Mouse (Mus musculus): ENCODE data around the gene Palm. TPM values are rescaled to one million over a fixed set of nuclear protein-coding genes. Genes with fewer than 3 reads are reported as not detected.

Gene Palm
- polyA plus RNA-seq, 1 experiment from 2014 or later, result 84.8 TPM

DNA sequence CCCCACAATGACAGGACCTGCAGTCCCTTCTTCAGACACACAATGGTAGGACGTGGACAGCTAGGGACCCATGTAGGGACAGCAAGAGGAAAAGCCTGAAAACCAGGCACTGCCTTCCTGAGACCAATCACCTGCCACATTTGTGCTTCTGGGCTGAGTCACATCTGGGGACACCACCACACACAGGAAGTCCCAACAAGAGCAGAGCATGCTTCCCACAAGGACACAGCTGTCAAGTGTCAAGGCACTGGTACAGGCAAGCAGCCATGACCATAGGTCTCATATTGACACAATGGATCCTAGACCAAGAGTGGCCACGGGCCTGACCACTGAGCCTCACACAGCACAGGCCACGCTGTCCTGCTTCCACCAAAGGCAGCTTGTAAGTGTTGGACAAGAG lies 30.5 kb upstream of the Palm start:
- ATAC-seq (ENCODE audit: insufficient number of reproducible peaks, low FRiP score, low TSS enrichment, low read depth), result no peak
- H3K9ac ChIP-seq, result no peak overlapping the region
- peaks cover 34% of the 10 kb centered on the region for H3K4me1 ChIP-seq
- 84% methylated on average over 3 of the region's 3 CpGs for WGBS
- H3K36me3 ChIP-seq, result peaks cover 45% of the 10 kb centered on the region
- H3K4me2 ChIP-seq, result no peak overlapping the region
- H3K27ac ChIP-seq, result no peak overlapping the region
- no peak overlapping the region for H3K4me3 ChIP-seq
- H3K27me3 ChIP-seq, result no peaks in the 10 kb centered on the region
- no peaks in the 10 kb centered on the region for H3K9me3 ChIP-seq

DNA sequence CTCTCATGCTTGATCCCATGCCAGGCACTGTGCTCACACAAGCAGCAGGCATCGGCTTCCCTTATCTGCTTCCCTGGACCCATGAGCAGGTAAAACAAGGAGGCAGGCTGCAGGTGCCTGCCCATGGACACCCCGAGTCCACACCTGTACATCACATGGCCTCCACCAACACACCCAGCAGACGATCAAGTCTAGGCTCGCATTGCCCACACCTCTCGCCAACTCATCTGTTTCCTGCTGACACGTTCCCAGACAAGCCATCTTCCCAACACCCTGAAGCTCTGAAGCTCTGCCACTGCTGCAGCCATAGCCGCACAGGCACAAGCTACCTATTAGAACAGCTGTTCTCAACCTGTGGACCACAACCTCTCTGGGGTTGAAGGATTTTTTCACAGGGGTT lies 29.1 kb upstream of the Palm start:
- no peaks in the 10 kb centered on the region for H3K27me3 ChIP-seq
- H3K4me1 ChIP-seq, result peaks cover 42% of the 10 kb centered on the region
- H3K9ac ChIP-seq, result no peak overlapping the region
- peaks cover 32% of the 10 kb centered on the region for H3K36me3 ChIP-seq
- H3K4me2 ChIP-seq, result no peak overlapping the region
- no peak for ATAC-seq (ENCODE audit: insufficient number of reproducible peaks, low FRiP score, low TSS enrichment, low read depth)
- 63% methylated on average over 7 of the region's 7 CpGs for WGBS
- H3K9me3 ChIP-seq, result no peaks in the 10 kb centered on the region
- no peak overlapping the region for H3K4me3 ChIP-seq
- no peak overlapping the region for H3K27ac ChIP-seq

DNA sequence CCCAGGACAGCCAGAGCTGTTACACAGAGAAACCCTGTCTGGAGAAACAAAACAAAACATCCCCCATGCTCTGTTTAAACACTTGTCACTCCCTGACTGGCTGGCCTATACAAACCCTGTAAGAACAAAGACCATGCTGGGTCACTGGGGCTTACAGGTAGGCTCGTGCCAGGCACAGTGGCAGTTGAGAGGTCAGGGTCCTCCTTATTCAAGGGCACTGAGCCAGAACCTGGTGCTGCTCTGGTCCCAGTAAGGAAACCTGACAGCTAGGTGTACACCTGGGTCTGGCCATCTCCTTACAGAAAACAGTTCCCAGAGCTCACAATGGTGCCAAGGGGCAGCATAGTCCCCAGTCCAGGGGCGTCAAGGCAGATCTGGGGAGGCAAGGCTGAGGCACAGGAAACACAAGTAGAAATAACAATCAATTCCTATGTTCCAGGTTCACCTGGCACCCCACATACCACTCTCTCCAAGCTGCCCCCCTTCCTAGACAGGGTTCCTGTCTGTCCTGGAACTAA lies 28.1 kb upstream of the Palm start:
- peaks cover 42% of the 10 kb centered on the region for H3K4me1 ChIP-seq
- no peak for ATAC-seq (ENCODE audit: insufficient number of reproducible peaks, low FRiP score, low TSS enrichment, low read depth)
- H3K27me3 ChIP-seq, result no peaks in the 10 kb centered on the region
- no peak overlapping the region; the same call in 1 of the 2 replicates for H3K27ac ChIP-seq
- peak overlapping the region; percentile 100 for H3K4me3 ChIP-seq
- peak overlapping the region; percentile 97; the same call in 1 of the 2 replicates for H3K9ac ChIP-seq
- H3K4me2 ChIP-seq, result peak overlapping the region; percentile 83
- WGBS, result 81% methylated on average over 2 of the region's 2 CpGs
- H3K9me3 ChIP-seq, result no peaks in the 10 kb centered on the region
- H3K36me3 ChIP-seq, result peaks cover 24% of the 10 kb centered on the region

GRCm38 (mm10) chr10:79766001-79766507 lies 27.3 kb upstream of the Palm start:
- WGBS, result 7% methylated on average over 16 of the region's 16 CpGs
- H3K4me1 ChIP-seq, result peaks cover 42% of the 10 kb centered on the region
- H3K36me3 ChIP-seq, result peaks cover 16% of the 10 kb centered on the region
- peak overlapping the region; percentile 96 for H3K27ac ChIP-seq
- no peak for ATAC-seq (ENCODE audit: insufficient number of reproducible peaks, low FRiP score, low TSS enrichment, low read depth)
- H3K4me3 ChIP-seq, result peak overlapping the region; percentile 100
- H3K9ac ChIP-seq, result peak overlapping the region; percentile 97
- no peaks in the 10 kb centered on the region for H3K27me3 ChIP-seq
- no peaks in the 10 kb centered on the region for H3K9me3 ChIP-seq
- peak overlapping the region; percentile 83 for H3K4me2 ChIP-seq

DNA sequence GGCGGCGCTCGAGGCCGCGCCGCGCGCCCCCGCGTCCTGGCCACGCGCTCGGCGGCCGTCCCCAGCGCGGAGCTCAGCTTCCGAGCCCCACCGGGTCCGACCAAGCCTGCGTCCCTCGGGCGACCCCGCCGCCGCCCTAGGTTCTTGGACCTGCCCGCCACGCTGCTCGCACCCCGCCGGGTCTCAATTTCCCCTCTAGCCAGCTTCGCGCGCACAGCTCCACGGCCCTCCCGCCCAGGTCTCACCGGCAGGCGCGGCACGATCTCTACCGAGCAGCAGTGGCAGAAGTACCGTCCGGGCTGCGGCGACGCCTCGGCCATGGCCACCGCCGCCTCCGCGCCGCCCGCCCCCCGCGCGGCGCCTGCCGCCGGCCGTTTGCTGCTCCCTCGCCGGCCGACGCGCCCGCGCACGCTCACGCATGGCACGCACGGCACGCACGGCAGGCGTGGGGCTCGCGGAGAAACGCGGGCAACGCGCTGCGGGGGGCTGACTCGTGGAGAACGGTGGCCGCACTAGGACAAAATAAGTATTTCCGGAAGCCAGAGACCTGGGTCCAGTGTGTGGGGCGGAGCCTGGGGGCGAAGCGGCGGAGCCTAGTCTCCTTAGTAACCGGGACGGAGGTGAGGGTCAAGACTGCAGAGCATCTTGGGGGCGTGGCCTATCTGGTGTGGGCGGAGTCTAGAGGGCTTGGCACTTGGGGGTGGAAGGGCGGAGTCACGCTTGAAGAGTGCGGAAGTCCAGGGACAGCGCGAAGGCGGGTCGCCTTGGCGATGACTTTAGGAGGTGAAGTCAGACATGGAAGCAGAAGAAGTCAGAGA lies 26.7 kb upstream of the Palm start, which contains the start of gene Rnf126:
Gene Rnf126 (minus strand): TSS at position 445 of the 818 bp plus-strand sequence.
- Histone ChIP-seq H3K27ac (peak within 1 kb of the TSS; percentile 96), H3K4me2 (peak within 1 kb of the TSS; percentile 83), H3K27me3 (no peaks in the 10 kb centered on the region), H3K4me3 (peak within 1 kb of the TSS; percentile 100), H3K4me1 (peaks cover 42% of the 10 kb centered on the region), H3K9ac (peak within 1 kb of the TSS; percentile 97), H3K36me3 (peaks cover 10% of the 10 kb centered on the region), H3K9me3 (no peaks in the 10 kb centered on the region)
- WGBS, result under 1% methylated on average over 99 of the region's 101 CpGs
- peak; percentile 91 for ATAC-seq (ENCODE audit: insufficient number of reproducible peaks, low FRiP score, low TSS enrichment, low read depth)

GRCm38 (mm10) chr10:79767372-79768244 lies 25.8 kb upstream of the Palm start:
- peak overlapping the region; percentile 83 for H3K4me2 ChIP-seq
- peaks cover under 1% of the 10 kb centered on the region for H3K36me3 ChIP-seq
- peak overlapping the region; percentile 96 for H3K27ac ChIP-seq
- WGBS, result 11% methylated on average over 40 of the region's 40 CpGs
- peak overlapping the region; percentile 31 for H3K9ac ChIP-seq
- H3K4me1 ChIP-seq, result peaks cover 42% of the 10 kb centered on the region
- H3K27me3 ChIP-seq, result no peaks in the 10 kb centered on the region
- H3K9me3 ChIP-seq, result no peaks in the 10 kb centered on the region
- H3K4me3 ChIP-seq, result peak overlapping the region; percentile 100
- ATAC-seq (ENCODE audit: insufficient number of reproducible peaks, low FRiP score, low TSS enrichment, low read depth), result peak; percentile 76

- no peak overlapping the region for H3K4me3 ChIP-seq
- no peaks in the 10 kb centered on the region for H3K9me3 ChIP-seq
- no peak overlapping the region for H3K9ac ChIP-seq
- peaks cover 39% of the 10 kb centered on the region for H3K4me1 ChIP-seq
- WGBS, result 0% methylated on average over 5 of the region's 5 CpGs
- no peaks in the 10 kb centered on the region for H3K27me3 ChIP-seq
- H3K27ac ChIP-seq, result 0 out of 2 replicates have a peak overlapping the region, but pooled peaks have one; percentile 96
- H3K36me3 ChIP-seq, result no peaks in the 10 kb centered on the region; the same call in 1 of the 2 replicates
- no peak for ATAC-seq (ENCODE audit: insufficient number of reproducible peaks, low FRiP score, low TSS enrichment, low read depth)
- no peak overlapping the region; the same call in 1 of the 2 replicates for H3K4me2 ChIP-seq
Observed at GRCm38 (mm10) chr10:79768400-79768799, 25.0 kb upstream of the Palm start.

DNA sequence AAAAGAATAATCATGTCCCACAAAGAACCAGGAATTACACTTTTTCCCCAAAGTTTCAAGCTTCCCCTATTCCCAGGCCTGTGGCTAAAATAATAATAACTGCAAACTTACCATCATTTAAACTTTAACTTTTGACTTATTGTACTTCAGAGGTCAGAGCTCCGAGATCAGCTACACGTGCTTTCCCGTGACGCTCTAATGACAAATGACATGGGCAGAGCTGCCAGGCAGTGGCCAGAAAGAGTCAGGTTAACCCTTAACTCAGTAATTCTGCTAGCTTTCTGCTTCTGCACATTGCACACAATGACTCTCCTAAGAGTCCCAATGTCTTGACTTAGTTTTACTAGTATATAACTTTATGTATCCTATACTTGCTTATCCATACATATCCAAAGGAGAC lies 24.0 kb upstream of the Palm start:
- Histone ChIP-seq H3K27me3 (no peaks in the 10 kb centered on the region), H3K27ac (no peak overlapping the region), H3K9ac (no peak overlapping the region), H3K4me2 (no peak overlapping the region), H3K4me1 (peaks cover 32% of the 10 kb centered on the region), H3K9me3 (no peaks in the 10 kb centered on the region), H3K36me3 (no peaks in the 10 kb centered on the region; the same call in 1 of the 2 replicates), H3K4me3 (no peak overlapping the region)
- 38% methylated on average over 4 of the region's 4 CpGs for WGBS
- no peak for ATAC-seq (ENCODE audit: insufficient number of reproducible peaks, low FRiP score, low TSS enrichment, low read depth)

- H3K27me3 ChIP-seq, result no peaks in the 10 kb centered on the region
- ATAC-seq (ENCODE audit: insufficient number of reproducible peaks, low FRiP score, low TSS enrichment, low read depth), result no peak
- H3K9me3 ChIP-seq, result no peaks in the 10 kb centered on the region
- H3K4me3 ChIP-seq, result no peak overlapping the region
- H3K4me1 ChIP-seq, result peaks cover 22% of the 10 kb centered on the region
- H3K27ac ChIP-seq, result no peak overlapping the region
- no peak overlapping the region for H3K4me2 ChIP-seq
- WGBS, result 79% methylated on average over 3 of the region's 3 CpGs
- no peaks in the 10 kb centered on the region for H3K36me3 ChIP-seq
- no peak overlapping the region for H3K9ac ChIP-seq
Observed at GRCm38 (mm10) chr10:79772320-79772719, 21.1 kb upstream of the Palm start.

DNA sequence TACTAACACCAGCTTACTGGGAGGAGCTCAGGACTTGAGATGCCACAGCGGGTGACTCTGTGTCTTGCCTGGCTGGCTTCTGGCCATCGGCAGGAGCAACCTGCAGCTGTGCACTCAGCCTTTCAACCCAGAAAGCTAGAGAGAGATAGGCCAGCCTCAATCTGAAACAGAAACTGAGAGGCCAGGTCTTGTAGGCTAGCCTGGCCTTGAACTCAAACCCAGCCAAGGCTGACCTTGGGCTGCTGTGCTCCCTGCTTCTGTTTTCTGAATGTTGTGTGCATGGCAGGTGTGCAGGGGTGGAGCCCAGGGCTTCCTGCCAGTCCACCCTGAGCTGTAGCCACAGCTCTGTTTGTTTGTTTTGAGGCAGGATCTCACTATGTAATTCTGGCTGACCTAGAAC lies 20.2 kb upstream of the Palm start:
- no peak overlapping the region for H3K4me3 ChIP-seq
- no peaks in the 10 kb centered on the region for H3K36me3 ChIP-seq
- 86% methylated on average over 2 of the region's 2 CpGs for WGBS
- H3K4me2 ChIP-seq, result no peak overlapping the region
- peaks cover 22% of the 10 kb centered on the region for H3K4me1 ChIP-seq
- no peak overlapping the region for H3K9ac ChIP-seq
- no peaks in the 10 kb centered on the region for H3K9me3 ChIP-seq
- H3K27me3 ChIP-seq, result no peaks in the 10 kb centered on the region
- H3K27ac ChIP-seq, result no peak overlapping the region
- ATAC-seq (ENCODE audit: insufficient number of reproducible peaks, low FRiP score, low TSS enrichment, low read depth), result no peak

DNA sequence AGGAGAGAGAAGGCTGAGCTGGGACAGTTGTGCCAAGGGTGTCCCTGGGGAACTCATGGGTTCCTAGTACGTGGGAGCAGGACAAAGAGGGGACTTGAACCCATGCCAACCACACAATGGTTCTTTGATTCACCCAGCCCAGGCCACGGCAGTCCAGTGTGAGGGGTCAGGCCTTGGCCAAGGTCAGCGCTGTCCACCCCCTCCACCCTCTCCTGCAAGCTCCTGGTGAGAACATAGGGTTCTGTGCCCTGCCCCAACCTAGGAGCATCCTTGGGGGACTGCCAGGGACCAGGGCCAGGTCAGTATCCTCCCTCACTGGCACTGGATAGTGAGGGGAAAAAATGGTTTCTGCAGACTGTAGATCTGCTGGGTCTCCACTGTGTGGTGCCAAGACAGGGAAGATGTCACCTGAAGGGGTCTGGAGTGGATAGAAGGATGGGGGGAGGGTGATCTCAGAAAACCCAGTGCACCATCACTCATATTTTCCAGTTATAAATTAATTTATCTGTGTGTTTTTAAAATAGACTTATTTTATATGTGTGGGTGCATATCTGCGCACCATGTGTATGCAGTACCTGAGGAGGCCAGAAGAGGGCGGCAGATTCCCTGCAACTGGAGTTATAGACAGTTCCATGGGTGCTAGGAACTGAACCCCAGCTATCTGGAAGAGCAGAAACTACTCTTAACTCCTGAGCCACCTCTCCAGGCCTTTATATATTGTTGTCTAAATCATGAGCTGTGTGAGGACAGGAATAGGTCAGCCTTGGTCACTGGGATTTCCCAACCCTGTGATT lies 18.7 kb upstream of the Palm start:
- H3K27me3 ChIP-seq, result peaks cover 5% of the 10 kb centered on the region; the same call in 1 of the 2 replicates
- H3K4me1 ChIP-seq, result peaks cover 28% of the 10 kb centered on the region
- H3K9ac ChIP-seq, result no peak overlapping the region
- H3K4me2 ChIP-seq, result no peak overlapping the region
- no peak overlapping the region for H3K27ac ChIP-seq
- no peak overlapping the region for H3K4me3 ChIP-seq
- no peaks in the 10 kb centered on the region for H3K36me3 ChIP-seq
- ATAC-seq (ENCODE audit: insufficient number of reproducible peaks, low FRiP score, low TSS enrichment, low read depth), result no peak
- H3K9me3 ChIP-seq, result no peaks in the 10 kb centered on the region
- 74% methylated on average over 5 of the region's 5 CpGs for WGBS

Data from limb, embryonic 15.5 days (tissue).